Comparison of ENCODE assay signal across 10 mouse cellular contexts in genomic region chr3:105957235-105957634, GRCm38 (mm10). TPM values are rescaled to one million over a fixed set of nuclear protein-coding genes. Genes with fewer than 3 reads are reported as not detected.
DNase-seq lines count a peak whose midpoint lies in the region; ATAC-seq lines count a peak whose summit lies in the region.
"Had no signal": no experiment of that assay in that cellular context is flagged by ENCODE, and none has a peak within 500 bp of the region (broad histone marks: within the 10 kb centered on the region; RNA-seq: fewer than 3 reads in every experiment).

No protein-coding gene starts in this region.

- H3K27me3 ChIP-seq in heart, embryonic 11.5 days (ENCODE audit: control insufficient read depth, insufficient read depth, low read length), result no peaks in the 10 kb centered on the region
- H3K27me3 ChIP-seq in megakaryocyte, embryonic 14.5 days (replicated peaks), result no peaks in the 10 kb centered on the region
- no peaks in the 10 kb centered on the region for H3K27me3 ChIP-seq in liver, embryonic 12.5 days (replicated peaks)
- H3K27me3 ChIP-seq in splenic B cell, adult 2 months (ENCODE audit: control insufficient read depth, insufficient read depth, low read length, poor library complexity, severe bottlenecking), result no peaks in the 10 kb centered on the region
- H3K27me3 ChIP-seq: Patski had no signal

- 93% methylated on average over 1 of the region's 1 CpGs for WGBS in heart, embryonic 11.5 days (ENCODE audit: insufficient replicate concordance)
- 93% methylated on average over 1 of the region's 1 CpGs for WGBS in liver, embryonic 12.5 days (ENCODE audit: insufficient replicate concordance)

- peak overlapping the region; percentile 98; the same call in 1 of the 2 replicates for H3K4me3 ChIP-seq in heart, embryonic 11.5 days (ENCODE audit: low read depth, low read length)
- H3K4me3 ChIP-seq in megakaryocyte, embryonic 14.5 days (replicated peaks), result peak overlapping the region; percentile 99
- H3K4me3 ChIP-seq in liver, embryonic 12.5 days, result peak overlapping the region; percentile 85; the same call in 1 of the 2 replicates

- ATAC-seq in heart, embryonic 11.5 days (replicated peaks; ENCODE audit: insufficient number of reproducible peaks, low FRiP score, low TSS enrichment), result no peak
- ATAC-seq in megakaryocyte, adult 5-6 weeks (ENCODE audit: poor library complexity, severe bottlenecking), result no peak
- ATAC-seq in liver, embryonic 12.5 days, result no peak
- ATAC-seq: Patski had no signal

- peaks cover 18% of the 10 kb centered on the region for H3K4me1 ChIP-seq in heart, embryonic 11.5 days (ENCODE audit: control insufficient read depth, insufficient read depth, low read length)
- peaks cover 63% of the 10 kb centered on the region for H3K4me1 ChIP-seq in megakaryocyte, embryonic 14.5 days
- H3K4me1 ChIP-seq in liver, embryonic 12.5 days, result peaks cover 43% of the 10 kb centered on the region

- no peak for DNase-seq in heart, adult 11 months
- peak; percentile 23 for DNase-seq in splenic B cell, adult 2 months (ENCODE audit: low read depth, low spot score)
- no peak for DNase-seq in right cerebral cortex, postnatal 4 days
- DNase-seq in thymus, postnatal 4 days, result no peak
- DNase-seq: lung, adult 18-20 months had no signal

- no peak overlapping the region for H3K9ac ChIP-seq in heart, embryonic 11.5 days (ENCODE audit: low read depth, low read length)
- peak overlapping the region; percentile 94; the same call in 1 of the 2 replicates for H3K9ac ChIP-seq in liver, embryonic 12.5 days

- peaks cover 17% of the 10 kb centered on the region for H3K36me3 ChIP-seq in heart, embryonic 11.5 days (ENCODE audit: control insufficient read depth, insufficient read depth, low read length)
- H3K36me3 ChIP-seq in megakaryocyte, embryonic 14.5 days (replicated peaks; ENCODE audit: low read length), result peaks cover 79% of the 10 kb centered on the region
- H3K36me3 ChIP-seq in liver, embryonic 12.5 days, result peaks cover 62% of the 10 kb centered on the region
- peaks cover 5% of the 10 kb centered on the region; the same call in 1 of the 2 replicates for H3K36me3 ChIP-seq in splenic B cell, adult 2 months (ENCODE audit: control insufficient read depth, insufficient read depth, low read length, poor library complexity, severe bottlenecking)

- no peaks in the 10 kb centered on the region for H3K9me3 ChIP-seq in heart, embryonic 11.5 days (replicated peaks; ENCODE audit: control insufficient read depth, low read length)
- no peaks in the 10 kb centered on the region for H3K9me3 ChIP-seq in megakaryocyte, embryonic 14.5 days
- no peaks in the 10 kb centered on the region for H3K9me3 ChIP-seq in liver, embryonic 12.5 days (replicated peaks)

- peak overlapping the region; percentile 89; the same call in 1 of the 2 replicates for H3K4me2 ChIP-seq in heart, embryonic 11.5 days
- peak overlapping the region; percentile 86 for H3K4me2 ChIP-seq in liver, embryonic 12.5 days

- H3K27ac ChIP-seq in heart, embryonic 11.5 days (ENCODE audit: low read depth, low read length), result no peak overlapping the region
- H3K27ac ChIP-seq in liver, embryonic 12.5 days, result no peak overlapping the region

RNA-seq across cellular contexts. Expression of gene Wdr77, which starts 1.9 kb away (rescaled TPM):
- 93.4 and 94.0 TPM in 2 replicates for polyA plus RNA-seq in heart, embryonic 11.5 days (2014; fragmentation: Nextera tagmentation; extraction: Ambion mirVana)
- polyA plus RNA-seq in megakaryocyte, embryonic 14.5 days (2012; ENCODE audit: insufficient read depth, low replicate concordance), result 39.6 and 78.6 TPM in 2 replicates
- 22.3 and 23.0 TPM in 2 replicates for total RNA-seq in megakaryocyte, adult 5-6 weeks (2015)
- total RNA-seq in megakaryocyte, adult 5-6 weeks (2017), result 11.8 and 14.0 TPM in 2 replicates
- polyA plus RNA-seq in liver, embryonic 12.5 days (2016; fragmentation: Nextera tagmentation; extraction: Ambion mirVana), result 86.6 and 90.0 TPM in 2 replicates

RNA-seq across cellular contexts. Expression of gene Atp5f1, which starts 2.7 kb away (rescaled TPM):
- 765 and 827 TPM in 2 replicates for polyA plus RNA-seq in heart, embryonic 11.5 days (2014; fragmentation: Nextera tagmentation; extraction: Ambion mirVana)
- 260 and 290 TPM in 2 replicates for polyA plus RNA-seq in megakaryocyte, embryonic 14.5 days (2012; ENCODE audit: insufficient read depth, low replicate concordance)
- 442 and 475 TPM in 2 replicates for total RNA-seq in megakaryocyte, adult 5-6 weeks (2015)
- 501 and 520 TPM in 2 replicates for total RNA-seq in megakaryocyte, adult 5-6 weeks (2017)
- polyA plus RNA-seq in liver, embryonic 12.5 days (2016; fragmentation: Nextera tagmentation; extraction: Ambion mirVana), result 368 TPM in 2 replicates

RNA-seq across cellular contexts. Expression of gene Ovgp1, which starts 16.3 kb away (rescaled TPM):
- 1.8 and 2.0 TPM in 2 replicates for polyA plus RNA-seq in heart, embryonic 11.5 days (2014; fragmentation: Nextera tagmentation; extraction: Ambion mirVana)
- not detected in 2 replicates for polyA plus RNA-seq in megakaryocyte, embryonic 14.5 days (2012; ENCODE audit: insufficient read depth, low replicate concordance)
- total RNA-seq in megakaryocyte, adult 5-6 weeks (2015), result 6.0 and 18.8 TPM in 2 replicates
- 3.0 and 5.4 TPM in 2 replicates for total RNA-seq in megakaryocyte, adult 5-6 weeks (2017)
- 0.45 and 0.77 TPM in 2 replicates for polyA plus RNA-seq in liver, embryonic 12.5 days (2016; fragmentation: Nextera tagmentation; extraction: Ambion mirVana)

RNA-seq across cellular contexts. Expression of gene I830077J02Rik, which starts 24.8 kb away (rescaled TPM):
- polyA plus RNA-seq in heart, embryonic 11.5 days (2014; fragmentation: Nextera tagmentation; extraction: Ambion mirVana), result 2.6 and 2.9 TPM in 2 replicates
- polyA plus RNA-seq in megakaryocyte, embryonic 14.5 days (2012; ENCODE audit: insufficient read depth, low replicate concordance), result 34.4 and 41.9 TPM in 2 replicates
- total RNA-seq in megakaryocyte, adult 5-6 weeks (2015), result 126 and 132 TPM in 2 replicates
- 71.5 and 74.6 TPM in 2 replicates for total RNA-seq in megakaryocyte, adult 5-6 weeks (2017)
- 4.0 and 4.4 TPM in 2 replicates for polyA plus RNA-seq in liver, embryonic 12.5 days (2016; fragmentation: Nextera tagmentation; extraction: Ambion mirVana)

RNA-seq across cellular contexts. Expression of gene Pifo, which starts 57.2 kb away (rescaled TPM):
- 0.24 TPM in 1 of 2 replicates, not detected in the other for polyA plus RNA-seq in heart, embryonic 11.5 days (2014; fragmentation: Nextera tagmentation; extraction: Ambion mirVana)
- not detected in 2 replicates for polyA plus RNA-seq in megakaryocyte, embryonic 14.5 days (2012; ENCODE audit: insufficient read depth, low replicate concordance)
- not detected in 2 replicates for total RNA-seq in megakaryocyte, adult 5-6 weeks (2015)
- total RNA-seq in megakaryocyte, adult 5-6 weeks (2017), result not detected in 2 replicates
- polyA plus RNA-seq in liver, embryonic 12.5 days (2016; fragmentation: Nextera tagmentation; extraction: Ambion mirVana), result not detected in 2 replicates
- polyA plus RNA-seq: Patski had no signal
